Mouse (Mus musculus) urinary bladder, postnatal 4 days (tissue): ENCODE measurements around the gene 5430419D17Rik.

Experiments used
- DNase-seq, 2 experiments: peaks; one replicate each; pipeline ENCODE4 v3.0.0; 2021 to 2022; ENCODE audit warnings: low spot score in 2 of 2

5430419D17Rik gene

DNA sequence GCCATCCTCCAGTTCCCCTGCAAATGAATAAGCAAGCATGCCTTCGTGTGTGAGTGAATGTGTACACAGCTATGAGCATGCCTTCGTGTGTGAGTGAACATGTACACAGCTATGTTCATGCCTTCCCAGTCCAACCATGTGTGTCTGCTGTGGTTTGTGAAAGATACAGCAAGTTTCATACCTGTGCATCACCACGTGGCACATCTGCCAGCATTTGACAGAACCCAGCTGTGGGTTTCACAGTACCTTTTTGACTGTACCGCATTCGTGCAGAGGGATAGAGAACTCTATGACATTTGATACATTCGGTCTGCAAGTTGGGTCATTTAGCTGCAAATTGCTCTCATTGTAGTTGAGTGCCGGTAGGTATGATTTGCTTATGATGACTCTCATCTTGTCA, 140.3 kb downstream of the 5430419D17Rik start:
- no peak for DNase-seq

GRCm38 (mm10) chr7:131317587-131317986, 143.4 kb downstream of the 5430419D17Rik start:
- no peak for DNase-seq

DNA sequence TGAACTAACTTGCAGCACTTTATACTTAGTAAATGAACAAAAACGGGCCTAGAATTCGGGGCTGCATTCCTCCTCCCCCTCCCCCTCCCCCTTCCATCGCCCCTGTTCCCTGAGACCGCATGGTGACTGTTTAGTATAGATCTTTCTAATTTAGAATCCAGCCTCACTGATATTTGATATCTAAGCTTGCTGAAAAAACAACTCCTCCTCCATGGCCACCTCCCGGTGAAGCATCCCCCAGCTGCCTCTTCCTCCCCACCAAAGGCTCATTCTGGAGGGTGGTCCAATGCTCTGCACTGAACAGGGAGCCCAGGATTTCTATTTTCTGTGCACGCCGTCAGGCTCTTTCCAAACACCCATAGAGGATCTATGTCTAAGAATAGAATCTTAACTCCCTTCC, 144.1 kb downstream of the 5430419D17Rik start:
- no peak for DNase-seq

- no peak for DNase-seq
These were observed 148.0 kb downstream of the 5430419D17Rik start, which contains the start of gene Cuzd1 for GRCm38 (mm10) chr7:131322192-131322591. Gene Cuzd1, minus strand, starts transcription at chr7:131322292.

DNA sequence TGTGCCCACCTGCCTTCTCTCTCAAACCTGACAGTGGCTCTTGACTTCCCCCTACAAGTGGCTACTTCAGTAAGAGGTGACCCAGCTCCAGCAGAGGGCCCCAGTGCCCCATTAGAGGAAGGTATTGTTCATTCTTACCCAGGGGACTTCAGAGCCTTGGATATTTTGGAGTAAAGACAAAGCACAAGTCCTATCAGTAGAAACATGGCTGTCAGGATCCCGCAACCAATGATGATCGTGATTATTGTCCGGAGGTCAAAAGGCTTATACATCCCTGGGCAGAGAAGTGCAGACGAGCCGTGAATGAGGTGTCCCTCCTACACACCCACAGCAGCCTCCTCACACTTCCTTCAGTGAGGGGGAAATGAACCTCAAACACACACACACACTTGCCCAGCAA, 152.9 kb downstream of the 5430419D17Rik start:
- peak in 1 of 2 experiments; percentile 52 for DNase-seq

DNA sequence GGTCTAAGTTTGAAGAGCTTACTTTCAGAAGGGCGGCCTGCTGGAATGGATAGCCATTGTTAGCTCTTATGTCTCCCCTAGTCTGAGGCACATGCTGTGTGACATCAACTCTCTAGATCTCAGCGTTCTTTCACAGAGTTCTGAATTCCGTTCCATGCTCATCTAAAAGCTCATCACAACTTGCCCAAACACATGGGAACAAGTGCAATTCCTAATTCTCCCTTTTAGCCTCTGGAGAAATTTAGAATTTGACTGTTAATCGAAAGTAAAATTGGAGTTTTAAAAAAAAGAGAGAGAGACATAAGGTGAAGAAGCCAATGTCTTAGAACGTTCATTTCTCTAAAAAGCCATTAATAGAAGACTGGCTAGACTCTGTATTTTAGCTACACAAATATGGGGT, 155.2 kb downstream of the 5430419D17Rik start, which contains the start of gene Fam24b:
TSS of gene Fam24b (minus strand) at position 101 of the 400 bp plus-strand sequence.
- DNase-seq = no peak

- no peak for DNase-seq
These were observed 157.5 kb downstream of the 5430419D17Rik start for GRCm38 (mm10) chr7:131331688-131332087.

DNA sequence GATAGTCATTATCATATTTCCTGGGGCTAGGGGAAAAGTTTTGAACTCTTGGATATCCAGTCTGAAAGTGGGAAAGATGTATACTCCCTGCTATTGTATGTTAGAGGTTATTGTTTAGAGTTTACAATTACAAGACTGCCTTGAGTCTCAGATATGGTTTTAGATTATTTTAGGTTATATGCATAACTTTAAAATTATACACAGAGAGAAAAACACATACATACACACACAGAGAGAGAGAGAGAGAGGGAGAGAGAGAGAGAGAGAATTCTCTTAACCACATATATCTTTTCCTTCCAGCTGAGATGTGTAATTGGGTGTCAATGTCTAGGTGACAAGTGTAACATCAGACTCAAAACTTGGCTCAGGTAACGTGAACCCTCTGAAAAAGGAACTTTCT, 159.4 kb downstream of the 5430419D17Rik start, which contains the start of gene Fam24a:
TSS of gene Fam24a (plus strand) at position 301 of the 400 bp plus-strand sequence.
- DNase-seq = no peak

DNA sequence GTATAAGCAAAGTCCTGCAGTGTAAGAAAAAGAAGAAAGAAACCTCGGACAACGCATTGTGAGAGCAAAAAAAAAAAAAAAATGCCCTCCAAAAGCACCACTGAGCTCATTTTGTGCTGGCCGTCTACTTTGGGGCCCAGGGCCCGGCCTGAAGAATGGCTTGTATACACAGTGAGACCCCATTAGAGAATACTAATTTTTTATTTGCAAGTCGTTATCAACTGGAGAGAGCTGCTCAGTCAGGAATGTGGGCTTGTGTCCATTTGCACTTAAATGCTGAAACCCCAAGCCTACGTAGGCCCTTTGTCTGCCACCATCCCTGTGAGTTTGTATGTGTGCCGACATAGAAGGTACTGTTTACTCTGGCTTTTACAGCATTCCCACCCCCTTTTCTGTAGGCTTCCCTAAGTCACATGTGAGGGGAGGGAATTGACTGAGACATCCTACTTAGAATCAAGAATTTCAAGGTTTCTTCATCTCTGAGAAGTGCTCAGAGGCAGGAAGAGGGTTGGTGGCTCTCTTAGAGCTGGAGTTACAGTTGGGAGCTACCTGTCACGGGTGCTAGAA, 163.4 kb downstream of the 5430419D17Rik start:
- no peak for DNase-seq

GRCm38 (mm10) chr7:131345856-131346541, 171.8 kb downstream of the 5430419D17Rik start:
- no peak for DNase-seq
